Mouse (Mus musculus): ENCODE results near the gene Pea15a. TPM values are rescaled to one million over a fixed set of nuclear protein-coding genes. Genes with fewer than 3 reads are reported as not detected.
A peak's percentile ranks its signal among the peaks of the same experiment; 100 is the strongest.
"Not testable (repeated sequence)": the region's sequence is repeated elsewhere in the genome, so short reads cannot be mapped to it uniquely, and the experiment has no call there.

The Pea15a gene
- 311 and 342 TPM in 2 replicates for total RNA-seq (2014; rRNA removed)
- 501 and 555 TPM in 2 replicates for polyA plus RNA-seq (2015; fragmentation: Nextera tagmentation; extraction: Ambion mirVana)

GRCm38 (mm10) chr1:172206141-172206917, at the start of gene Pea15a:
TSS of gene Pea15a (minus strand) at chr1:172206804.
- WGBS = 0% methylated on average over 33 of the region's 40 CpGs
- Histone ChIP-seq H3K4me1 (ENCODE audit: insufficient read depth, low read length) (peaks cover 43% of the 10 kb centered on the region), H3K27me3 (ENCODE audit: insufficient read depth, low read length) (no peaks in the 10 kb centered on the region), H3K9ac (replicated peaks; ENCODE audit: low read length, poor library complexity, severe bottlenecking) (peak within 1 kb of the TSS; percentile 96), H3K36me3 (ENCODE audit: insufficient read depth, low read length) (no peaks in the 10 kb centered on the region), H3K9me3 (ENCODE audit: low read length) (no peaks in the 10 kb centered on the region), H3K27ac (ENCODE audit: low read depth, low read length) (peak within 1 kb of the TSS; percentile 99), H3K4me3 (ENCODE audit: low read depth, low read length) (peak within 1 kb of the TSS; percentile 78), H3K4me2 (ENCODE audit: low read depth, low read length, poor library complexity, severe bottlenecking) (peak within 1 kb of the TSS; percentile 90)
- ATAC-seq (ENCODE audit: low FRiP score) (peak; percentile 78), DNase-seq (ENCODE audit: low spot score) (peak; percentile 81)
- no peak for TF ChIP-seq CTCF (IDR thresholded peaks at IDR 0.05)

- H3K4me2 ChIP-seq (ENCODE audit: low read depth, low read length, poor library complexity, severe bottlenecking) = no peak overlapping the region
- no peak overlapping the region for H3K27ac ChIP-seq (ENCODE audit: low read depth, low read length)
- peak; percentile 64 for TF ChIP-seq CTCF (IDR thresholded peaks at IDR 0.05)
- no peak overlapping the region for H3K9ac ChIP-seq (replicated peaks; ENCODE audit: low read length, poor library complexity, severe bottlenecking)
- H3K27me3 ChIP-seq (ENCODE audit: insufficient read depth, low read length) = no peaks in the 10 kb centered on the region
- no peak overlapping the region for H3K4me3 ChIP-seq (ENCODE audit: low read depth, low read length)
- H3K36me3 ChIP-seq (ENCODE audit: insufficient read depth, low read length) = no peaks in the 10 kb centered on the region
- ATAC-seq (ENCODE audit: low FRiP score) (peak; percentile 44; the same call in 1 of the 2 replicates), DNase-seq (ENCODE audit: low spot score) (peak; percentile 51)
- no peaks in the 10 kb centered on the region for H3K4me1 ChIP-seq (ENCODE audit: insufficient read depth, low read length)
- WGBS = 39% methylated on average over 2 of the region's 2 CpGs
- H3K9me3 ChIP-seq (ENCODE audit: low read length) = no peaks in the 10 kb centered on the region
These were observed 41.1 kb upstream of the Pea15a start for GRCm38 (mm10) chr1:172247679-172248078.

GRCm38 (mm10) chr1:172247216-172247615, 40.6 kb upstream of the Pea15a start:
- Histone ChIP-seq H3K27ac (ENCODE audit: low read depth, low read length) (no peak overlapping the region), H3K36me3 (ENCODE audit: insufficient read depth, low read length) (no peaks in the 10 kb centered on the region), H3K4me1 (ENCODE audit: insufficient read depth, low read length) (no peaks in the 10 kb centered on the region), H3K4me3 (ENCODE audit: low read depth, low read length) (no peak overlapping the region), H3K4me2 (ENCODE audit: low read depth, low read length, poor library complexity, severe bottlenecking) (no peak overlapping the region), H3K9me3 (ENCODE audit: low read length) (no peaks in the 10 kb centered on the region), H3K9ac (replicated peaks; ENCODE audit: low read length, poor library complexity, severe bottlenecking) (no peak overlapping the region), H3K27me3 (ENCODE audit: insufficient read depth, low read length) (no peaks in the 10 kb centered on the region)
- 63% methylated on average over 4 of the region's 4 CpGs for WGBS
- no peak for TF ChIP-seq CTCF (IDR thresholded peaks at IDR 0.05)
- no peak for DNase-seq (ENCODE audit: low spot score)
- ATAC-seq (ENCODE audit: low FRiP score) = peak; percentile 32; the same call in 1 of the 2 replicates

GRCm38 (mm10) chr1:172244645-172245044, 38.0 kb upstream of the Pea15a start:
- not testable (repeated sequence) for H3K27me3 ChIP-seq (ENCODE audit: insufficient read depth, low read length); ATAC-seq (ENCODE audit: low FRiP score); H3K36me3 ChIP-seq (ENCODE audit: insufficient read depth, low read length); H3K9ac ChIP-seq (replicated peaks; ENCODE audit: low read length, poor library complexity, severe bottlenecking); H3K4me1 ChIP-seq (ENCODE audit: insufficient read depth, low read length); H3K4me3 ChIP-seq (ENCODE audit: low read depth, low read length); H3K27ac ChIP-seq (ENCODE audit: low read depth, low read length); H3K4me2 ChIP-seq (ENCODE audit: low read depth, low read length, poor library complexity, severe bottlenecking); H3K9me3 ChIP-seq (ENCODE audit: low read length); DNase-seq (ENCODE audit: low spot score)
- WGBS = 51% methylated on average over 23 of the region's 23 CpGs

- WGBS = 31% methylated on average over 16 of the region's 16 CpGs
- no peak for DNase-seq (ENCODE audit: low spot score)
- H3K4me2 ChIP-seq (ENCODE audit: low read depth, low read length, poor library complexity, severe bottlenecking) = no peak overlapping the region
- no peak overlapping the region for H3K27ac ChIP-seq (ENCODE audit: low read depth, low read length)
- H3K9me3 ChIP-seq (ENCODE audit: low read length) = no peaks in the 10 kb centered on the region
- TF ChIP-seq CTCF (IDR thresholded peaks at IDR 0.05) = peak; percentile 29
- H3K4me3 ChIP-seq (ENCODE audit: low read depth, low read length) = no peak overlapping the region
- no peak for ATAC-seq (ENCODE audit: low FRiP score)
- H3K4me1 ChIP-seq (ENCODE audit: insufficient read depth, low read length) = no peaks in the 10 kb centered on the region
- H3K27me3 ChIP-seq (ENCODE audit: insufficient read depth, low read length) = no peaks in the 10 kb centered on the region
- no peaks in the 10 kb centered on the region for H3K36me3 ChIP-seq (ENCODE audit: insufficient read depth, low read length)
- H3K9ac ChIP-seq (replicated peaks; ENCODE audit: low read length, poor library complexity, severe bottlenecking) = no peak overlapping the region
These were observed 37.1 kb upstream of the Pea15a start for GRCm38 (mm10) chr1:172243547-172244205.

- Histone ChIP-seq H3K9me3 (ENCODE audit: low read length) (no peaks in the 10 kb centered on the region), H3K4me3 (ENCODE audit: low read depth, low read length) (no peak overlapping the region), H3K9ac (replicated peaks; ENCODE audit: low read length, poor library complexity, severe bottlenecking) (no peak overlapping the region), H3K4me2 (ENCODE audit: low read depth, low read length, poor library complexity, severe bottlenecking) (no peak overlapping the region), H3K27ac (ENCODE audit: low read depth, low read length) (no peak overlapping the region), H3K36me3 (ENCODE audit: insufficient read depth, low read length) (no peaks in the 10 kb centered on the region), H3K4me1 (ENCODE audit: insufficient read depth, low read length) (no peaks in the 10 kb centered on the region), H3K27me3 (ENCODE audit: insufficient read depth, low read length) (no peaks in the 10 kb centered on the region)
- WGBS = 13% methylated on average over 2 of the region's 2 CpGs
- TF ChIP-seq CTCF (IDR thresholded peaks at IDR 0.05) = no peak
- DNase-seq (ENCODE audit: low spot score) = peak; percentile 60
- ATAC-seq (ENCODE audit: low FRiP score) = peak; percentile 72; the same call in 1 of the 2 replicates
These were observed 35.8 kb upstream of the Pea15a start for GRCm38 (mm10) chr1:172242401-172242800.

Measured in midbrain, postnatal 0 days (tissue).